25 mouse cellular contexts compared by ENCODE assay signal in the genomic region with DNA sequence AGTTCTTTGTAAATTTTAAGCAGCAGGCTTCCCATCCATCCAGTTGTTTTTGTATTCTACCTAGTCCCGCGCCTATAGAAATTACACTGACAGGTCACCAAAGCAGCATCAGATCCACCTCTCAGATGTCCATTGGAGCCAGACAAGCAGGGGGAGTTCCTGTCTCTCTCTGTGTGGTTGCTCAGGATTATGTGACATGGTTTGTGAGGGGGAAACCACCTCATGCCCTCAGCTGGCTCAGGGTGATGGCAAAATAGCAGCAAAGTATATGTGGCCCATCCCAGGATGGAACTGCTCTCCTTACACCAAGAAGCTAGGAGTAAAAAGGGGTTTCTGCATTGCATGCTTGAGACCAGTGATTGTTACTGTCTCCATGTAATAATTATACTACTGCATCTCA. TPM values are rescaled to one million over a fixed set of nuclear protein-coding genes. Genes with fewer than 3 reads are reported as not detected.
"Had no signal": no experiment of that assay in that cellular context is flagged by ENCODE, and none has a peak within 500 bp of the region (broad histone marks: within the 10 kb centered on the region; RNA-seq: fewer than 3 reads in every experiment).

No protein-coding gene starts in this region.

- H3K4me2 ChIP-seq: heart, embryonic 11.5 days; heart, embryonic 13.5 days; heart, embryonic 15.5 days; hindbrain, embryonic 13.5 days; hindbrain, embryonic 15.5 days; limb, embryonic 13.5 days; limb, embryonic 15.5 days; liver, embryonic 12.5 days had no signal

- H3K4me1 ChIP-seq: heart, embryonic 13.5 days; heart, embryonic 15.5 days; hindbrain, embryonic 13.5 days; hindbrain, embryonic 15.5 days; limb, embryonic 15.5 days; liver, embryonic 12.5 days had no signal

- H3K4me3 ChIP-seq: heart, adult 2 months; heart, embryonic 13.5 days; heart, embryonic 15.5 days; hindbrain, embryonic 13.5 days; hindbrain, embryonic 15.5 days; limb, embryonic 13.5 days; limb, embryonic 15.5 days; liver, embryonic 12.5 days had no signal

- H3K9me3 ChIP-seq: heart, embryonic 13.5 days; heart, embryonic 15.5 days; hindbrain, embryonic 13.5 days; hindbrain, embryonic 15.5 days; limb, embryonic 13.5 days; limb, embryonic 15.5 days; liver, embryonic 12.5 days had no signal

- H3K27ac ChIP-seq: heart, adult 2 months; heart, embryonic 13.5 days; heart, embryonic 15.5 days; hindbrain, embryonic 13.5 days; hindbrain, embryonic 15.5 days; hindbrain, postnatal 0 days; limb, embryonic 13.5 days; limb, embryonic 15.5 days; liver, embryonic 12.5 days had no signal

- H3K9ac ChIP-seq: forebrain, postnatal 0 days; heart, embryonic 13.5 days; heart, embryonic 15.5 days; hindbrain, embryonic 13.5 days; hindbrain, embryonic 15.5 days; limb, embryonic 13.5 days; limb, embryonic 15.5 days; liver, embryonic 12.5 days had no signal

- H3K36me3 ChIP-seq: heart, embryonic 13.5 days; heart, embryonic 15.5 days; hindbrain, embryonic 13.5 days; hindbrain, embryonic 15.5 days; limb, embryonic 13.5 days; limb, embryonic 15.5 days; liver, embryonic 12.5 days had no signal

- DNase-seq: forebrain, postnatal 0 days; gastrocnemius, postnatal 14 days; gastrocnemius, postnatal 36 days; heart, adult 11 months; heart, adult 2 months; heart, postnatal 14 days; heart, postnatal 36 days; kidney, adult 11 months; kidney, adult 8-10 months; kidney, postnatal 14 days; kidney, postnatal 36 days; layer of hippocampus, adult 9-11 months; layer of hippocampus, postnatal 36 days; left cerebral cortex, postnatal 4 days had no signal

- ATAC-seq: forebrain, postnatal 0 days; hindbrain, postnatal 0 days; intestine, embryonic 16.5 days; liver, embryonic 12.5 days had no signal

- H3K27me3 ChIP-seq: heart, embryonic 13.5 days; heart, embryonic 15.5 days; hindbrain, embryonic 13.5 days; hindbrain, embryonic 15.5 days; limb, embryonic 13.5 days; limb, embryonic 15.5 days; liver, embryonic 12.5 days had no signal

RNA-seq across cellular contexts. Expression of a gene that starts 42.3 kb away (rescaled TPM):
- polyA plus RNA-seq: heart, postnatal 0 days had no signal
